Mouse (Mus musculus) myocyte (in vitro differentiated cells): ENCODE results near the gene Zmynd15.

Source experiments
- CEBPB ChIP-seq: IDR thresholded peaks from 2 replicates; pipeline ENCODE4 v1.6.1; 2011; ENCODE audit warnings: mild to moderate bottlenecking, moderate library complexity; ENCODE audit not compliant: poor library complexity, insufficient read depth, severe bottlenecking
- MAX ChIP-seq: IDR thresholded peaks from one replicate; pipeline ENCODE4 v1.6.1; 2011; ENCODE audit warnings: low read depth, mild to moderate bottlenecking, control low read depth
- MYOG ChIP-seq, 3 experiments: IDR thresholded peaks; one replicate each; pipeline ENCODE4 v1.6.1; 2011; ENCODE audit warnings: control low read depth in 2 of 3, low read depth in 2 of 3, mild to moderate bottlenecking in 2 of 3; ENCODE audit not compliant: insufficient read length in 2 of 3, control insufficient read depth in 1 of 3, insufficient read depth in 1 of 3
- POLR2A ChIP-seq: IDR thresholded peaks from one replicate; pipeline ENCODE4 v1.6.1; 2011; ENCODE audit warnings: low read depth, mild to moderate bottlenecking, control low read depth, moderate library complexity; ENCODE audit not compliant: insufficient read length
- POLR2AphosphoS2 ChIP-seq: IDR thresholded peaks from one replicate; pipeline ENCODE4 v1.6.1; 2011; ENCODE audit warnings: low read depth, control low read depth; ENCODE audit not compliant: insufficient read length
- REST ChIP-seq: IDR thresholded peaks from one replicate; pipeline ENCODE4 v1.6.1; 2011; ENCODE audit warnings: mild to moderate bottlenecking, control low read depth, moderate library complexity; ENCODE audit not compliant: insufficient read depth, insufficient read length
- TCF12 ChIP-seq: IDR thresholded peaks from one replicate; pipeline ENCODE4 v1.6.1; 2011; ENCODE audit warnings: mild to moderate bottlenecking, control low read depth; ENCODE audit not compliant: poor library complexity, insufficient read depth, severe bottlenecking
- USF1 ChIP-seq: IDR thresholded peaks from one replicate; pipeline ENCODE4 v1.6.1; 2011; ENCODE audit warnings: low read depth, mild to moderate bottlenecking, control low read depth, moderate library complexity

DNA sequence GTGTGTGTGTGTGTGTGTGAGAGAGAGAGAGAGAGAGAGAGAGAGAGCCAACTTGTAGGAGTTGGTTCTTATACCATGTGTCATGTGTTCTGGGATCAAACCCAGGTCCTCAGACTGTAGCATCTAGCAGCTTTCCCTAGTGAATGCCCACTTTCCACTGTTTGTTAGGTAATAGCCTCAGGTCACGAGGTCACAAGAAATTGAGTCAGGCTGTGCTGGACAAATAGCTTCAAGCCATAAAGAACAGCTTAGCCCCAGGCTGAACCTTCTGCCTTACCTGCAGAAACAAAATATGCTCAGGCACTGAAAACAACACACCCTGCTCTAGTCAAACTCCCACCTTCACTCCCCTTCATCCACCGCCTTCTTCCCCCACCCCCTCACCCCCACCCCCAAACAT, 52.0 kb downstream of the Zmynd15 start:
- TF ChIP-seq USF1: no peak
- TF ChIP-seq MAX: no peak
- no peak for TF ChIP-seq POLR2AphosphoS2
- TF ChIP-seq POLR2A: no peak
- TF ChIP-seq MYOG (IDR thresholded peaks at IDR 0.05; ENCODE audit: control insufficient read depth in 1 of 3, insufficient read depth in 1 of 3, insufficient read length in 2 of 3, low read depth in 2 of 3): no peak
- TF ChIP-seq REST: no peak
- TF ChIP-seq CEBPB: no peak
- no peak for TF ChIP-seq TCF12
